Mouse (Mus musculus) layer of hippocampus, postnatal 25 days (tissue): ENCODE results near the gene Rasa4. TPM values are rescaled to one million over a fixed set of nuclear protein-coding genes. Genes with fewer than 3 reads are reported as not detected.
"Not testable (repeated sequence)": the region's sequence is repeated elsewhere in the genome, so short reads cannot be mapped to it uniquely, and the experiment has no call there.

Experiments
- DNase-seq, 2 experiments: peaks; one replicate each; pipeline ENCODE4 v3.0.0; 2022; ENCODE audit warnings: mixed read lengths in 2 of 2, low spot score in 1 of 2; ENCODE audit errors: extremely low spot score in 1 of 2
- microRNA-seq, 2 experiments: library from miRNA; unstranded; fragments of <30 nt; microRNA quantifications; one replicate each; pipeline ENCODE4 v1.2.0; 2021
- total RNA-seq, 2 experiments: library from RNA; stranded (reverse); gene quantifications; 2 replicates each; pipeline ENCODE4 v1.2.3; 2021

The Rasa4 gene
- total RNA-seq, 2 experiments from 2014 or later = 2.5 to 3.4 TPM

GRCm38 (mm10) chr5:136155399-136155798, 71.7 kb downstream of the Rasa4 start:
- DNase-seq = no peak

DNA sequence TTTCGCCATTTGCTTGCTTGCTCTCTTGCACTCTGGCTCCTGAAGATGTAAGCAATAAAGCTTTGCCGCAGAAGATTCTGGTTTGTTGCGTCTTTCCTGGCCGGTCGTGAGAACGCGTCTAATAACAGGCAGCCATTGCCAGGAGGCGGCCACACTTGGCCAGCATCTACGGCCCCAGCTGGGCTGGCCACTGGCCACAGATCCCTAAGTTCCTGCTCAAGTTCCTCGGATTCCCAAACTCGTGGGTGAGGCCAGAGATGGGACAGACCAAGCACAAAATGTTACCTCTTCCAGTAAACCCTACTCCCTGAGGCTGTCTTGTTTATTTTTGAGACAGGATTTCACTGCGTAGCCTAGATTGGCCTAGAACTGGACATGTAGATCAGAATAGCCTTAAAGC, 76.4 kb downstream of the Rasa4 start:
- DNase-seq = not testable (repeated sequence)

Small RNA genes within 50 kb of the gene (microRNA-seq; reads per million reads assigned to microRNA genes)
- 0.20 to 0.55 reads per million in 2 experiments for gene Mir7035

Other genes starting within 250 kb of the Rasa4 start
- gene Hspb1, start 196.0 kb upstream of the Rasa4 start, total RNA-seq = 10 to 100 TPM in 1 of 2 experiments, 1 to 10 TPM in 1; 7.7 to 14.4 TPM
- gene Ywhag, start 149.3 kb upstream of the Rasa4 start, total RNA-seq = 1,000 to 10,000 TPM; 1,286 to 1,307 TPM
- 1 to 10 TPM in 1 of 2 experiments, under 1 TPM in 1; 0.77 to 1.3 TPM for gene Ssc4d, start 109.4 kb upstream of the Rasa4 start, total RNA-seq
- not detected for gene Zp3, start 103.8 kb upstream of the Rasa4 start, total RNA-seq
- gene Dtx2, start 89.1 kb upstream of the Rasa4 start, total RNA-seq = 1 to 10 TPM; 7.8 to 8.2 TPM
- not detected for gene Upk3b, start 45.4 kb upstream of the Rasa4 start, total RNA-seq
- gene Upk3bl, start 29.4 kb upstream of the Rasa4 start, total RNA-seq = not detected
- gene Polr2j, start 32.7 kb downstream of the Rasa4 start, total RNA-seq = 10 to 100 TPM; 72.0 to 86.0 TPM
- gene Lrwd1, start 52.2 kb downstream of the Rasa4 start, total RNA-seq = 10 to 100 TPM; 11.9 to 15.9 TPM
- gene Alkbh4, start 52.2 kb downstream of the Rasa4 start, total RNA-seq = 10 to 100 TPM; 10.1 to 12.0 TPM
- gene Orai2, start 86.8 kb downstream of the Rasa4 start, total RNA-seq = 100 to 1,000 TPM; 136 to 151 TPM
- 10 to 100 TPM; 32.8 to 42.6 TPM for gene Prkrip1, start 115.0 kb downstream of the Rasa4 start, total RNA-seq
- 1 to 10 TPM; 5.7 to 6.4 TPM for gene Sh2b2, start 162.6 kb downstream of the Rasa4 start, total RNA-seq